Mouse (Mus musculus) testis, postnatal 10 days (tissue): ENCODE measurements around the gene Zbtb45.

Source experiments
- DNase-seq: peaks from one replicate; pipeline ENCODE4 v3.0.0; 2021; ENCODE audit warnings: low spot score

Gene Zbtb45

GRCm38 (mm10) chr7:13010005-13010908, at the start of gene Zbtb45:
Zbtb45 (minus strand) TSS chr7:13010034.
- DNase-seq: no peak

- no peak for DNase-seq
Observed at GRCm38 (mm10) chr7:13059536-13059935, 49.7 kb upstream of the Zbtb45 start.

GRCm38 (mm10) chr7:13056913-13057700, 47.3 kb upstream of the Zbtb45 start:
- no peak for DNase-seq

- DNase-seq: peak; percentile 95
Observed at GRCm38 (mm10) chr7:13054287-13055010, 44.6 kb upstream of the Zbtb45 start, which contains the start of gene Mzf1. Mzf1 (minus strand) TSS chr7:13054764.

- no peak for DNase-seq
Observed at GRCm38 (mm10) chr7:13053961-13054286, 44.1 kb upstream of the Zbtb45 start.

- no peak for DNase-seq
Observed at GRCm38 (mm10) chr7:13053501-13053900, 43.7 kb upstream of the Zbtb45 start.

- no peak for DNase-seq
Observed at GRCm38 (mm10) chr7:13053001-13053400, 43.2 kb upstream of the Zbtb45 start.

GRCm38 (mm10) chr7:13046084-13046483, 36.2 kb upstream of the Zbtb45 start:
- peak; percentile 74 for DNase-seq

- DNase-seq: no peak
Observed at GRCm38 (mm10) chr7:13044254-13044625, 34.4 kb upstream of the Zbtb45 start.

GRCm38 (mm10) chr7:13043445-13044253, 33.8 kb upstream of the Zbtb45 start:
- DNase-seq: peak; percentile 67

GRCm38 (mm10) chr7:13043120-13043444, 33.2 kb upstream of the Zbtb45 start:
- DNase-seq: no peak

- DNase-seq: no peak
Observed at GRCm38 (mm10) chr7:13042511-13042910, 32.7 kb upstream of the Zbtb45 start.

GRCm38 (mm10) chr7:13041256-13041655, 31.4 kb upstream of the Zbtb45 start:
- DNase-seq: no peak

GRCm38 (mm10) chr7:13039181-13039580, 29.3 kb upstream of the Zbtb45 start:
- DNase-seq: no peak

- no peak for DNase-seq
Observed at GRCm38 (mm10) chr7:13038621-13039169, 28.9 kb upstream of the Zbtb45 start.

GRCm38 (mm10) chr7:13037901-13038555, 28.2 kb upstream of the Zbtb45 start, which contains the start of gene Ube2m:
Ube2m (minus strand) TSS chr7:13038275.
- peak; percentile 99 for DNase-seq

GRCm38 (mm10) chr7:13037366-13037765, 27.5 kb upstream of the Zbtb45 start:
- peak; percentile 76 for DNase-seq

- no peak for DNase-seq
Observed at GRCm38 (mm10) chr7:13036806-13037205, 27.0 kb upstream of the Zbtb45 start.

GRCm38 (mm10) chr7:13035211-13035855, 25.5 kb upstream of the Zbtb45 start:
- no peak for DNase-seq
